Mouse (Mus musculus): ENCODE results near the gene 4930535I16Rik. TPM values are rescaled to one million over a fixed set of nuclear protein-coding genes. Genes with fewer than 3 reads are reported as not detected.

Gene 4930535I16Rik
- total RNA-seq (2023), result not detected

DNA sequence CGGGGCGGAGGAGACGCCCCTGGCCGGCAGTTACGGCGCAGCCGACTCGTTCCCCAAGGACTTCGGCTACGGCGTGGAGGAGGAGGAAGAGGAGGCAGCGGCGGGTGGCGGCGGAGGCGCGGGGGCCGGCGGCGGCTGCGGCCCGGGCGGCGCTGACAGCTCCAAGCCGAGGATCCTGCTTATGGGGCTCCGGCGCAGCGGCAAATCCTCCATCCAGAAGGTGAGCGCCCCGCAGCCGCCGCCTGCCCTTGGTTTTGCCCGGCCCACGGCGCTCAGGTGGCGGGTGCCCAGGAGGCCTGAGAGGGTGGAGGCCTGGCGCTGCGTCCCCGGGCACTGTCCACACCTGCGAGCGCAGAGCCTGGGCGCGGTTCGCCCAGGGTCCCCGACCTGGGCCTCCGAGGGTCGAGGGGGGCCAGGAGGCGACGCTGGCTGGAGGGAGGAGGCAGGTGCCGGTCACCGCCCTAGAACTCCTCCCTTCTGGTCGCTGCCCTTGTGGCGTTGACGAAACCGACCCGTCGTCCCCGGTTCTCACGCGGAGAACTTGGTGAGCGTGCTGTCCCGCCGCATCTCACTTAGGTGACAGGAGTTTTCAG lies at the start of gene 4930535I16Rik:
TSS of gene 4930535I16Rik (minus strand) at position 475 of the 593 bp plus-strand sequence.

GRCm38 (mm10) chr4:123916748-123917547 lies 874 bp downstream of the 4930535I16Rik start, which contains the start of gene Rragc:
Gene Rragc (plus strand): TSS chr4:123917446.

DNA sequence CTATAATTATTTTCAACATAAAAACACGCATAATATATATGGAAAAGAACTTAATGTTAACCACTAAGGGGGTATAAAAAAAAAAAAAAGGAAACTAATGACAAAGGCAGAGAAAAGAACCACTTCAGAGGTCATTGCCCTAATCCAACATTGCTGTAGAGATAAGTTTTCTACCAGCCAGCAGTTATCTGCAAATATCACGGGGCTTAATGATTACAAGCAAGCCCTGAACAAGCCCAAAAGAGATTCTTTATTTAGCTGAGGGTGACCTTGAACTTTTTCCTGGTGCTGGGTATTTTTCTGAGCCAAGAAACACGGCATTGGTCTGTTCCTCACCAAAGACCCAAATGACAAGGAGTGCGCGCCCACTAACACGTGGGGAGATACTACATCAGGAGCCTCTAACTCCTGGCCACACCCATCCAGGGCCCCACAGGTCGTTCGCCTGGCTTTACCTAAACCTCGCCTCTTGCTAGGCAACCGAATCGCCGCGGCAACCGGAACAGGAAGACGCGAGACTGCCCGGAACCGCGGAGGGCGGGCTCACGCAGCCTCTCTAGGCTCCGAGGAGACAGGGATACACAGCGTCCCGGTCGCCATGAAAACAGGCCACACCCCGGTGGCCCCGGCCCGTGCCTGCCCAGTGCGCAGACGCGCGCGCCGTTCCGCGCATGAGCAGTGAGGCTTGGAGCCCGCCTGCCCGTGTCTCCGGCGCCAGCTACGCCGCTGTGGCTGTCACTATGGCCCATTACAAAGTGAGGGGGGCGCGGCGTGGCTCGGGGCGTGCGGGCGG lies 13.3 kb downstream of the 4930535I16Rik start, which contains the start of gene Mycbp:
TSS of gene Mycbp (plus strand) at position 500 of the 793 bp plus-strand sequence.

Other genes starting within 250 kb of the 4930535I16Rik start
- 640 TPM for gene Macf1, start 233.7 kb downstream of the 4930535I16Rik start, total RNA-seq (2023)
- 27.8 TPM for gene Ndufs5, start 199.8 kb downstream of the 4930535I16Rik start, total RNA-seq (2023)
- gene Akirin1, start 167.7 kb downstream of the 4930535I16Rik start, total RNA-seq (2023), result 43.9 TPM
- not detected for gene Rhbdl2, start 130.1 kb downstream of the 4930535I16Rik start, total RNA-seq (2023)
- not detected for gene 4933427I04Rik, start 58.3 kb downstream of the 4930535I16Rik start, total RNA-seq (2023)
- gene Mycbp, start 13.2 kb downstream of the 4930535I16Rik start, total RNA-seq (2023), result 3.7 TPM
- 37.1 TPM for gene Rragc, start 576 bp downstream of the 4930535I16Rik start, total RNA-seq (2023)

Data from CD8-positive naive resting alpha-beta T cell, adult 57 days (primary cell).